Mouse (Mus musculus): ENCODE measurements at regions not wholly inside any gene's neighbourhood (a gene's known extent, or its start where the extent isn't known, plus 50 kb on each side); places are given as distances from the start of the nearest gene placed in this dataset.

GRCm38 (mm10) chr9:79430417-79430816 lies 288.2 kb downstream of the Col12a1 start:
- DNase-seq (ENCODE audit: low spot score): no peak

- DNase-seq (ENCODE audit: low spot score): no peak
Measured at GRCm38 (mm10) chr9:79437636-79438035, 281.0 kb downstream of the Col12a1 start.

GRCm38 (mm10) chr9:79439233-79439960 lies 279.2 kb downstream of the Col12a1 start:
- DNase-seq (ENCODE audit: low spot score): no peak

GRCm38 (mm10) chr9:79455226-79455625 lies 263.4 kb downstream of the Col12a1 start:
- DNase-seq (ENCODE audit: low spot score): no peak

GRCm38 (mm10) chr9:79479118-79479517 lies 239.5 kb downstream of the Col12a1 start:
- DNase-seq (ENCODE audit: low spot score): no peak

GRCm38 (mm10) chr9:79500253-79500652 lies 218.4 kb downstream of the Col12a1 start:
- DNase-seq (ENCODE audit: low spot score): no peak

- no peak for DNase-seq (ENCODE audit: low spot score)
Measured at GRCm38 (mm10) chr9:79502034-79502433, 216.6 kb downstream of the Col12a1 start.

- no peak for DNase-seq (ENCODE audit: low spot score)
Measured at GRCm38 (mm10) chr9:79516384-79516783, 202.2 kb downstream of the Col12a1 start.

- no peak for DNase-seq (ENCODE audit: low spot score)
Measured at GRCm38 (mm10) chr9:79517461-79517860, 201.2 kb downstream of the Col12a1 start.

- no peak for DNase-seq (ENCODE audit: low spot score)
Measured at GRCm38 (mm10) chr9:79518640-79519039, 200.0 kb downstream of the Col12a1 start.

GRCm38 (mm10) chr9:79520498-79520897 lies 198.1 kb downstream of the Col12a1 start:
- no peak for DNase-seq (ENCODE audit: low spot score)

- DNase-seq (ENCODE audit: low spot score): no peak
Measured at GRCm38 (mm10) chr9:79523054-79523453, 195.6 kb downstream of the Col12a1 start.

GRCm38 (mm10) chr9:79525000-79525399 lies 193.6 kb downstream of the Col12a1 start:
- no peak for DNase-seq (ENCODE audit: low spot score)

GRCm38 (mm10) chr9:79526390-79526789 lies 192.2 kb downstream of the Col12a1 start:
- no peak for DNase-seq (ENCODE audit: low spot score)

- DNase-seq (ENCODE audit: low spot score): no peak
Measured at GRCm38 (mm10) chr9:79527331-79527730, 191.3 kb downstream of the Col12a1 start.

Data from gastrocnemius, adult 18-20 months (tissue).